Mouse (Mus musculus): Measurements from ENCODE around the gene Strap.
A peak's percentile ranks its signal among the peaks of the same experiment; 100 is the strongest.

Gene Strap

GRCm38 (mm10) chr6:137774166-137774565 lies 39.3 kb downstream of the Strap start:
- no peak for ATAC-seq (ENCODE audit: low TSS enrichment)

- ATAC-seq (ENCODE audit: low TSS enrichment): no peak
These were observed 40.3 kb downstream of the Strap start for GRCm38 (mm10) chr6:137775159-137775558.

GRCm38 (mm10) chr6:137776981-137777380 lies 42.1 kb downstream of the Strap start:
- ATAC-seq (ENCODE audit: low TSS enrichment): no peak

- no peak for ATAC-seq (ENCODE audit: low TSS enrichment)
These were observed 49.2 kb downstream of the Strap start for GRCm38 (mm10) chr6:137783899-137784637.

GRCm38 (mm10) chr6:137788976-137789590 lies 54.2 kb downstream of the Strap start:
- no peak for ATAC-seq (ENCODE audit: low TSS enrichment)

- ATAC-seq (ENCODE audit: low TSS enrichment): no peak
These were observed 54.8 kb downstream of the Strap start for GRCm38 (mm10) chr6:137789658-137790057.

- ATAC-seq (ENCODE audit: low TSS enrichment): no peak
These were observed 60.6 kb downstream of the Strap start for GRCm38 (mm10) chr6:137795494-137795893.

- peak; percentile 95 for ATAC-seq (ENCODE audit: low TSS enrichment)
These were observed 62.0 kb downstream of the Strap start for GRCm38 (mm10) chr6:137796596-137797567.

GRCm38 (mm10) chr6:137799253-137799652 lies 64.4 kb downstream of the Strap start:
- ATAC-seq (ENCODE audit: low TSS enrichment): no peak
